Mouse (Mus musculus) liver, embryonic 14.5 days (tissue): ENCODE measurements around the gene Junb.

ENCODE experiments used
- CTCF ChIP-seq: IDR thresholded peaks from 2 replicates; pipeline ENCODE4 v1.5.1; 2016; ENCODE audit warnings: antibody characterized with exemption, low read depth, control low read depth
- EP300 ChIP-seq: IDR thresholded peaks from 2 replicates; pipeline ENCODE4 v1.6.1; 2016; ENCODE audit warnings: antibody characterized with exemption, low read depth

- TF ChIP-seq CTCF = no peak
- no peak for TF ChIP-seq EP300
Observed at GRCm38 (mm10) chr8:84930582-84930981, 47.9 kb downstream of the Junb start.
